Mouse (Mus musculus) liver, postnatal 0 days (tissue): ENCODE data around the gene Man1c1.

Experiments used
- CTCF ChIP-seq: sonication (generic); IDR thresholded peaks from 2 replicates; pipeline ENCODE4 v1.5.1; 2016; ENCODE audit warnings: antibody characterized with exemption, low read depth
- EP300 ChIP-seq: IDR thresholded peaks from 2 replicates; pipeline ENCODE4 v1.6.1; 2016; ENCODE audit warnings: antibody characterized with exemption, low read depth, mild to moderate bottlenecking

DNA sequence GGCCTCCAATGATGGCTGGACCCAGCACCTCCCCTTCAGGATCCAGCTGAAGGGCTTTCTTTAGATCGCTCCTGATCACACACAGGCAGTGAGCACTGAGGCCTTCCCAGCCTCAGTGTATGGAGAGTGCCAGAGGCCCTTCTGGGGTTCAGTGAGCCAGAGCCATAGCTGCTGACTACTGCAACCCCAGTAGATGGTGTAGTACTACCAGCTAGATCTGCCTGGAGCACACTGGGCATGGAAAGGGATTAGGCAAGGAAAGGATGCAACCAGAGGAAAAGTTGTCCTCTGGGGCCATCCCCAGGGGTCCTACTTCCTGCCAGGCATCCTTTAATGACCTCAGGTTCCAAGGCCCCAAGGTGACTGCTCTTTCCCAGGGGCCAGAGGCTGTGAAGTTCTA, 150.5 kb downstream of the Man1c1 start:
- TF ChIP-seq CTCF (0 out of 2 replicates have a peak, but pooled peaks have one; percentile 16), EP300 (no peak)
